Mouse (Mus musculus): ENCODE results near the gene Zfp292.

DNA sequence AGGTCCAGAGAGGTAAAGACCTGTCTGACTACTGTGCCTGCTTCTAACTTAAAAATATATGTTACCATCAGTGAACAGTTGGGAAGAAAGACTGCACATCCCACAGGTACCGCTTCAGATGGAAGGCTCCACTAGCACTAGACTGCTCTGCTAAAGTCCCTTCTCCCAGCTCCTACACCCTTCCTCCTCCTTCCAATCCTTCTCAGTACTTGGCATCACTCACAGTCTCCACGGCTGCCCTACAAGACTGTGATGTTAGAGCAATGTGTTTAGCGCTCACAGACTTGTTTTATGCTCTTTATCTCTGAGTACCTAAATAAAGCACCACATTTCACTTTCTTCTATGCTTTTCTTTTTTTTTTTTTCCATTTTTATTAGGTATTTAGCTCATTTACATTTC is 53.3 kb downstream of the Zfp292 start:
- no peak for TF ChIP-seq CTCF (IDR thresholded peaks at IDR 0.05; ENCODE audit: low read depth)
- TF ChIP-seq EP300 (IDR thresholded peaks at IDR 0.05; ENCODE audit: low read depth): no peak

All from liver, embryonic 14.5 days (tissue).